Mouse (Mus musculus): ENCODE results near the gene Glb1. TPM values are rescaled to one million over a fixed set of nuclear protein-coding genes. Genes with fewer than 3 reads are reported as not detected.
"Not testable (repeated sequence)": the region's sequence is repeated elsewhere in the genome, so short reads cannot be mapped to it uniquely, and the experiment has no call there.

The Glb1 gene
- 42.6 and 47.7 TPM in 2 replicates for polyA plus RNA-seq (2015; fragmentation: Nextera tagmentation; extraction: Ambion mirVana)

- WGBS = under 1% methylated on average over 73 of the region's 73 CpGs
- ATAC-seq (ENCODE audit: borderline replicate concordance, extremely low read depth, low FRiP score, low TSS enrichment) = peak; percentile 98
- Histone ChIP-seq H3K36me3 (peaks cover 18% of the 10 kb centered on the region), H3K27me3 (no peaks in the 10 kb centered on the region), H3K9me3 (no peaks in the 10 kb centered on the region), H3K27ac (peak within 1 kb of the TSS; percentile 91), H3K4me2 (peak within 1 kb of the TSS; percentile 84), H3K4me3 (peak within 1 kb of the TSS; percentile 88), H3K4me1 (peaks cover 12% of the 10 kb centered on the region), H3K9ac (peak within 1 kb of the TSS; percentile 78)
Observed at GRCm38 (mm10) chr9:114400949-114401684, at the start of gene Glb1, which contains the start of gene Tmppe. Gene Glb1 (plus strand): TSS chr9:114401076. Gene Tmppe (plus strand): TSS chr9:114401105.

GRCm38 (mm10) chr9:114367783-114368470, 32.9 kb upstream of the Glb1 start:
- WGBS = under 1% methylated on average over 48 of the region's 48 CpGs
- H3K4me2 ChIP-seq = peak overlapping the region; percentile 97
- ATAC-seq (ENCODE audit: borderline replicate concordance, extremely low read depth, low FRiP score, low TSS enrichment) = peak; percentile 87
- no peaks in the 10 kb centered on the region for H3K9me3 ChIP-seq
- peak overlapping the region; percentile 52 for H3K9ac ChIP-seq
- H3K36me3 ChIP-seq = no peaks in the 10 kb centered on the region
- H3K27ac ChIP-seq = peak overlapping the region; percentile 26; the same call in 1 of the 2 replicates
- H3K27me3 ChIP-seq = no peaks in the 10 kb centered on the region
- H3K4me3 ChIP-seq = peak overlapping the region; percentile 51
- H3K4me1 ChIP-seq = 0 out of 2 replicates have a peak, but pooled peaks cover 6% of the 10 kb centered on the region

- 12% methylated on average over 12 of the region's 12 CpGs for WGBS
- Histone ChIP-seq H3K36me3 (peaks cover 5% of the 10 kb centered on the region), H3K27ac (no peak overlapping the region), H3K4me2 (peak overlapping the region; percentile 97), H3K9ac (peak overlapping the region; percentile 52), H3K4me3 (peak overlapping the region; percentile 51), H3K9me3 (no peaks in the 10 kb centered on the region), H3K4me1 (0 out of 2 replicates have a peak, but pooled peaks cover 6% of the 10 kb centered on the region), H3K27me3 (no peaks in the 10 kb centered on the region)
- no peak for ATAC-seq (ENCODE audit: borderline replicate concordance, extremely low read depth, low FRiP score, low TSS enrichment)
Observed at GRCm38 (mm10) chr9:114368471-114368858, 32.4 kb upstream of the Glb1 start.

DNA sequence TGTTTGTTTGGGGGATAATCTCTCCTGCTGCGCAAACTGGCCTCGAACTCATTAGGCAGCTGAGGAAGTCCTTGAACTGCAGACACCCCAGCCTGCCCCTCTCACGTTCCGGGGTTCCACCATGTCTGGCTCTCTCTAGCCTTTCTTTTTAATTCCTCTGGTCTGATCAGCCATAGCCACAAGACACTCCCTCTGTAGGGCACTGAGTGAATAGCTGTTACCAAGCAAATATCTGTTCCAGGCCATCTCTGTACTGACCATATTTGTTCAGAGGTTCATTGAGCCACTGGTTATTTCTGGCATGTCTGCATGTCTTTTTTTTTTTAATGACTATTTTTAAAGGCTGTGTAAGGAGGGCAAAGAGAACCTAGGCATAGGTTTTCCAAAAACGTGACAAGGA, 31.5 kb upstream of the Glb1 start:
- H3K27ac ChIP-seq; ATAC-seq (ENCODE audit: borderline replicate concordance, extremely low read depth, low FRiP score, low TSS enrichment); H3K9ac ChIP-seq; H3K9me3 ChIP-seq; H3K4me1 ChIP-seq; H3K4me3 ChIP-seq; H3K36me3 ChIP-seq; H3K27me3 ChIP-seq: not testable (repeated sequence)
- H3K4me2 ChIP-seq = peak overlapping the region; percentile 97; the same call in 1 of the 2 replicates
- 52% methylated on average over 5 of the region's 5 CpGs for WGBS

DNA sequence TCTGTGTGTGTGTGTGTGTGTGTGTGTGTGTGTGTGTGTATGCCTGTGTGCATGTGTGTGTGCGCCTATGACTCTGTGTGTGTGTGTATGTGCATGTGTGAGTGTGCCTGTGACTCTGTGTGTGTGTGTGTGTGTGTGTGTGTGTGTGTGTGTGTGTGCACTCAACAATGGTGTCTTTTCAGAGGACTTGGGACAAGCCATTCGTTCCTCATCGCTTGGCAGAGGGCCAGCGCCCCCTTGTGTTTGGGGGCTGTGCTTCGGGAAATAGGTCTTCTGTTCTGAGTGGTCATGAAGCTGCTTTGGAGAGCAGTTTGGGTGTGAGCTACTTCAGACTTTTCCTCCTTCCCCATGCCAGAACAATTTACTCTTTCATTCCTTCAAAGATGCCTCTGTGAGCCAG, 29.2 kb upstream of the Glb1 start:
- H3K36me3 ChIP-seq = peaks cover 15% of the 10 kb centered on the region
- not testable (repeated sequence) for H3K9ac ChIP-seq; H3K27me3 ChIP-seq; H3K4me1 ChIP-seq; H3K4me2 ChIP-seq; H3K9me3 ChIP-seq; H3K27ac ChIP-seq; H3K4me3 ChIP-seq; ATAC-seq (ENCODE audit: borderline replicate concordance, extremely low read depth, low FRiP score, low TSS enrichment)
- 20% methylated on average over 5 of the region's 5 CpGs for WGBS

DNA sequence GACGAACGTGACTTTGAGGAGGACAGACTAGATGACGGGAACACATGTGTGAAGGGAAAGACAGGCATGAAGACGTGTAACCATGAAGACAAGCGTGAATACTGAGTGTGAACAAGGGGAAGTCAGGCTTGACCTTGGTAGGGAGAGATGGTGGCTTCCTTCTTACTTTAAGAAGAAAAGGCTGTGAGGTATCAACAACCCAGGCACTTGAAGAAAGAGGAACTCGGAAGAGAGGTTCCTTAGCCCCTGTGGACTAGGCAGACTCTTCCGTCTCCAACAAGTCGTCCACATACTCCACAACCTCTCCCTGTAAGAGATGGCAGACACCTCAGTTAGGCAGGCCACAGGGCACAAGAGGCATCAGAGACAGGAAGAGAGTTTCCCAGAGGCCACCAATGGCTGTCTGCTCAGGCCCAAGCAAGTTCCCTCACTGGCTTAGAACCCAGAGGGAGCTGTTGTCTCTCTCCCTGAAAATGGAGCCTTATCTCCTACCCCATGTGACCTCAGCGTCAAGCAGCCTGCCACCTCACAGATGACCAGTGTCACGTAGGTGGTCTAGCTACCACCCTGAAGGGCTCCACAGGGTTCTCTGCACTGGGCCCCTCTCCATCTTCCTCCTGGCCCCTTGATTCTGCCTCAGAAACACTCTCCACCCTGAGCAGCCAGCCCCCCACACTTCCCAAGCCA, 25.5 kb upstream of the Glb1 start:
- Histone ChIP-seq H3K36me3 (peaks cover 36% of the 10 kb centered on the region), H3K4me2 (no peak overlapping the region), H3K4me3 (no peak overlapping the region), H3K4me1 (no peaks in the 10 kb centered on the region), H3K27me3 (no peaks in the 10 kb centered on the region), H3K27ac (no peak overlapping the region), H3K9me3 (no peaks in the 10 kb centered on the region), H3K9ac (no peak overlapping the region)
- WGBS = 78% methylated on average over 10 of the region's 10 CpGs
- no peak for ATAC-seq (ENCODE audit: borderline replicate concordance, extremely low read depth, low FRiP score, low TSS enrichment)

DNA sequence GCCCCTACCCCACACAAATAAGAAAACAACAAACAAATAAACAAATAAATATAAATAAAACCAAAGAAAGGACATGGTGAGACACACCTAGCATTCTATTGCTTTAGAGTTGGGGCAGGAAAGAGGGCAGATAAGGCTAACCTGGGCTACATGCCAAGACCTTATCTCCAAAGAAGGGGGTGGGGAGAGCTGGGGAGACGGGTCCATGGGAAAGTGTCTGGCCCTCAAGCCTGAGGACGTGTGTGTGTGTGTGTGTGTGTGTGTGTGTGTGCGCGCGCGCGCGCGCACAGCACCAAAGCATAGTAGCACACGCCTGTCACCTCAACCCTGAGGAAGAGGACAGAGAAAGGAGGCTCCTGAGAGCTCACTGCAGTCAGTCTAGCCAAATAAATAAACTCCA, 23.7 kb upstream of the Glb1 start:
- 78% methylated on average over 10 of the region's 10 CpGs for WGBS
- ATAC-seq (ENCODE audit: borderline replicate concordance, extremely low read depth, low FRiP score, low TSS enrichment) = no peak
- H3K4me2 ChIP-seq = no peak overlapping the region

DNA sequence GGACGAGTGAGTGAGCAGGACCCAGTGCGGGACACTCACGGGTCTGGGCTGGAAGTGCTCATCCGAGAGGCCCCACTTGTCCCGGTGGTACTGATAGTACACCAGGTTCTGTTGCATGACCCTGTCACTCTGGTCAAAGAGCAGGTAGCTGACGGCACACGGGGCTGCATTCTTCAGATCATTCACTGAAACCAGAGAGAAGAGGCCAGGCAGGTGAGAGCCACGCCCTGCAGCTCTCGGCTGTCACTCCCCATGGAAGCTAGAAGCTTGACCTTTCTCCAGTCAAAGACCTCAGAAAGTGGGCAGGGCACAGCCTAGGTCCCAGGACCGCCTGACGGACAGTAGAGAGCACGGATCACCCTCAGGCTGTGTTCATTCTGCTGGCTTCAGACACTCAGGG, 21.0 kb upstream of the Glb1 start:
- Histone ChIP-seq H3K4me2 (no peak overlapping the region), H3K36me3 (peaks cover 45% of the 10 kb centered on the region), H3K4me1 (no peaks in the 10 kb centered on the region), H3K9me3 (no peaks in the 10 kb centered on the region), H3K9ac (no peak overlapping the region), H3K27ac (no peak overlapping the region), H3K27me3 (no peaks in the 10 kb centered on the region), H3K4me3 (no peak overlapping the region)
- whole genome bisulfite sequencing = 88% methylated on average over 12 of the region's 12 CpGs
- ATAC-seq (ENCODE audit: borderline replicate concordance, extremely low read depth, low FRiP score, low TSS enrichment) = no peak

More for the DNA sequence above, 23.7 kb upstream of the Glb1 start:
- Histone ChIP-seq H3K9me3 (no peaks in the 10 kb centered on the region), H3K4me1 (no peaks in the 10 kb centered on the region), H3K27me3 (no peaks in the 10 kb centered on the region), H3K36me3 (peaks cover 41% of the 10 kb centered on the region), H3K4me3 (no peak overlapping the region), H3K27ac (no peak overlapping the region), H3K9ac (no peak overlapping the region)

GRCm38 (mm10) chr9:114380881-114381733, 19.8 kb upstream of the Glb1 start:
- Histone ChIP-seq H3K27ac (no peak overlapping the region), H3K4me3 (no peak overlapping the region), H3K9ac (no peak overlapping the region), H3K9me3 (no peaks in the 10 kb centered on the region), H3K4me1 (no peaks in the 10 kb centered on the region), H3K36me3 (peaks cover 51% of the 10 kb centered on the region), H3K27me3 (no peaks in the 10 kb centered on the region), H3K4me2 (no peak overlapping the region)
- peak; percentile 41; the same call in 1 of the 2 replicates for ATAC-seq (ENCODE audit: borderline replicate concordance, extremely low read depth, low FRiP score, low TSS enrichment)
- 65% methylated on average over 17 of the region's 17 CpGs for WGBS

DNA sequence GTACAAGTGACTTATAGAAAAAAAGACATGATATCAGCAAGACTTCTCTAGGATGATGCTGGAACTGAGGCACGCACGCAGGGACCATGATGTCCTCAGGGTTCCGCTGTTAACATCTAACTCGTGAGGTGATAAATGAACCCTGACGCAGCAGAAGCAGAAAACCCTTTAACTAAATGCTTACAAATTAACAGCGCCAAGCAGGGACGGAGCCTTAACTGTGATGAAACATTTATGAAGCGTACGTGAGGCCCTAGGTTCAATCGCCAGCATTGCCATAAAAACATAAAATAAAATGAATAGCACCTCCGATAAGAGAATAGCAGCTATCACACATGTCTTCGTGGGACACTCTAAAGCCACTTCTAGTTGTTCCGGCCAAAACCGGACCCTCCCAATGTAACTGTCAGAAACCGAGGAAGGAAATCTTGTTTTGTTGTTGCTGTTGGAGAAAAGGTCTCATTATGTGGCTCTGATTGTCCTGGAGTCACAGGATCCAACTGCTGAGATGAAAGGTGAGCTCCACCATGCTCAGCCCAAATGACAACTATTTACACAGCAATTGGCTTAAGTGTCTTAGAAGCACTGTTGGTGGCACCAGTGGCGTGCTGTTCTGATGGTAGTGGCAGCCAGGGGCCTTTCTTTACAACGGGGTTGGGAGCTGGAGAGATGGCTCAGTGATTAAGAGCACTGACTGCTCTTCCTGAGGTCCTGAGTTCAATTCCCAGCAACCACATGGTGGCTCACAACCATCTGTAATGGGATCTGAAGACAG, 17.8 kb upstream of the Glb1 start:
- no peak overlapping the region for H3K27ac ChIP-seq
- peaks cover 47% of the 10 kb centered on the region for H3K36me3 ChIP-seq
- no peaks in the 10 kb centered on the region for H3K27me3 ChIP-seq
- H3K4me2 ChIP-seq = no peak overlapping the region
- 81% methylated on average over 17 of the region's 17 CpGs for WGBS
- H3K4me1 ChIP-seq = peaks cover 2% of the 10 kb centered on the region; the same call in 1 of the 2 replicates
- no peak overlapping the region for H3K9ac ChIP-seq
- H3K4me3 ChIP-seq = no peak overlapping the region
- H3K9me3 ChIP-seq = no peaks in the 10 kb centered on the region
- ATAC-seq (ENCODE audit: borderline replicate concordance, extremely low read depth, low FRiP score, low TSS enrichment) = no peak

All from lung, embryonic 15.5 days (tissue).